Mouse (Mus musculus) layer of hippocampus, postnatal 36 days (tissue): ENCODE results near the gene Ppp1r3c. TPM values are rescaled to one million over a fixed set of nuclear protein-coding genes. Genes with fewer than 3 reads are reported as not detected.
"Not testable (repeated sequence)": the region's sequence is repeated elsewhere in the genome, so short reads cannot be mapped to it uniquely, and the experiment has no call there.

Experiments
- DNase-seq, 2 experiments: peaks; one replicate each; pipeline ENCODE4 v3.0.0; 2022
- total RNA-seq, 2 experiments: library from RNA; stranded (reverse); gene quantifications; 2 replicates each; pipeline ENCODE4 v1.2.3; 2021

Gene Ppp1r3c
- 10 to 100 TPM; 61.0 to 62.6 TPM for total RNA-seq

DNA sequence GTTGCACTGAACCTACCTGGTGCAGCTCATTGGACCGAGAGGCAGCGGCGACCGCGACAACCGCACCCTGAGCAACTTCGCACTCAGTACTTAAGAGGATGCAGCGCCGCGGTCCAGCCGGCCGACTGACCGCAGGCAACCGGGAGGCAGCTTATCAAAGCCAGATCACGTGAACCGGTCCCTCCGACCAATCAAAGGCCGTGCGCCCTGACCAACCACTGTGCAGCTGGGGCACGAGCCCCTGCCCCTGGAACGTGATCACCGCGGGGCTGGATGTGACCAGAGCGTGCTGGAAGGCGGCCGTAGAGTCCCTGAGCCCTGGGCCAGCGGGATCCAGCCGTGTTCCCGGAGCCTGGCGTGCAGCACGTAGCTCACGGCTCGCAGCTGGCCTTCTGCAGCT lies at the start of gene Ppp1r3c:
Gene Ppp1r3c (minus strand): TSS at position 117 of the 400 bp plus-strand sequence.
- peak; percentile 85 to 87 for DNase-seq

GRCm38 (mm10) chr19:36783179-36783578 lies 46.7 kb upstream of the Ppp1r3c start:
- DNase-seq: no peak

DNA sequence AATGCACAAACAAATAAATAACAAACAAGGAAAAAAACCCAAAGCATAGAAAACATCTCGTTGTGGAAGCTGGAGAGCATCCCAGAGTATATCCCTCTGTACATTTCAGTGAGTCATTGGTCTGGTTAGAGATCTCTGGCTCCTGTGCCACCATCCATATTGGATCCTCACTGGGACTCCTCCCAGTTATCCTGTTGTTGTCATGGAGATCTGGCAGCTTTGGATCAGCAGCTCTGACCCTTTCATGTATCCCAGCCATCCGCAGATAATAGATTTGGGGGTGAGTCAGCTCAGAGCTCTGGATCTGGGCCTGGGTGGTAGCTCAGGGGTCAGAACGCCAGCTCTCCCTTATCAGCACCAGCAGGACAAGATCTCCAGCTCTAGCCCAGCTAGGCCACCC lies 46.1 kb upstream of the Ppp1r3c start:
- DNase-seq: no peak

- no peak for DNase-seq
These were observed 45.5 kb upstream of the Ppp1r3c start for GRCm38 (mm10) chr19:36781996-36782395.

DNA sequence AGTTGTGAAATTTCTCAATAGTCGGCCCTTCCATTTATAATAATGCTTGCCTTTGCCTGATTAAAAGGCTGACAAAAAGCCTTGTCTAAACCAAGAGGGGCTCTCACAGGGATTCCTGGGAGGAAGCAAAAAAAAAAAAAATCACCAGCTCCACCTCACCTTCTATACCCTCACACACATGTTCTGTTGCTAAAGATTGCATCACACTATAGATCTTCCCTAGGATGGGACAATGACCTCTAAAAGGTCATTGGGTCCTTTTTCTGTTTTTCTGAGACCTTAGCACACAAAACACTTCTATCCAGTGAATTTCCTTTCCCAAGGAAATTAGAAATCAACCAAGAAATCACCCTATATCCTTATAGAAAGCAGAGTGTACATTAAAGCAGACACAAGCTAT lies 43.9 kb upstream of the Ppp1r3c start:
- DNase-seq: no peak

GRCm38 (mm10) chr19:36779765-36780164 lies 43.3 kb upstream of the Ppp1r3c start:
- DNase-seq: no peak

DNA sequence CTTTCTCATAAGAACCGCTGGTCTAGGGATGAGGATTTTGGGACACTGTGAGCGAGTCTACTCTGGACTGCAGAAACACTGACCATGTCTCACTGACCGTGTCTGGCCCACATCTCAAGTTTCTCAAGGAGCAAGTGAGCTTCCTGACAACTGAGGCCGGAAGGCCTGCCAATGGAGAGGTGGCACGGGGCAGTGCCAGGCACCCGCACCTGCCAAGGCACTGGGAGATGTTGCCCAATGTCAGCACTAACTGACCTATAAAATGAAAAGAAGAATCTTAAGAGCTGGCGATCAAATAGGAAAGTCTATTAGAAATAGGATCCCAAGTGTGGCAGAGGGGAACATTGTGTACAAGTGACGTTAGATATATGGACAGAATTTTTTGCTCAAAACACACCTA lies 39.1 kb upstream of the Ppp1r3c start:
- DNase-seq: no peak

- peak in 1 of 2 experiments; percentile 24 for DNase-seq
These were observed 37.4 kb upstream of the Ppp1r3c start for GRCm38 (mm10) chr19:36773716-36774459.

- DNase-seq: no peak
These were observed 31.6 kb upstream of the Ppp1r3c start for GRCm38 (mm10) chr19:36768084-36768483.

GRCm38 (mm10) chr19:36764451-36764850 lies 28.0 kb upstream of the Ppp1r3c start:
- DNase-seq: no peak

DNA sequence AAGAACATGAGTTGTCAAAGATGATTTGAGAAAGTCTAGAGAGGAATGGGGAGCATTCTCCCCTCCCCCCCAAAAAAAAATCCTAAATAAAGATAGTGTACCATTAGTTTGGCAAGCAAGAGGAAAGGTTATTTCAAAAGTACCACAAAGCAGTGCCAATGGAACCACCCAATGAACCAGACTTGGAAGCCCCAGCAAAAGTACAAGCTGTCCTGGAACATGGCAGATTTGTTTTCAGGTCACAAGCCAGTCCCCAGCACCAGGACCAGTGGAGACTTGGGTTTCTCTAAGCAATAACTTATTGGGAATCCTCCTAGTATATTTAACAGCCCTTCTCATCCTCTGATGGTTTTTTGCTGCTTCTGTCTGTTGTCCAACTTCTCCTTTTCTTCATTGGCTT lies 12.5 kb upstream of the Ppp1r3c start:
- no peak for DNase-seq

GRCm38 (mm10) chr19:36742331-36742730 lies 5.9 kb upstream of the Ppp1r3c start:
- no peak for DNase-seq

- no peak for DNase-seq
These were observed 3.2 kb upstream of the Ppp1r3c start for GRCm38 (mm10) chr19:36739566-36740211.

GRCm38 (mm10) chr19:36738009-36738408 lies 1.6 kb upstream of the Ppp1r3c start:
- no peak for DNase-seq

DNA sequence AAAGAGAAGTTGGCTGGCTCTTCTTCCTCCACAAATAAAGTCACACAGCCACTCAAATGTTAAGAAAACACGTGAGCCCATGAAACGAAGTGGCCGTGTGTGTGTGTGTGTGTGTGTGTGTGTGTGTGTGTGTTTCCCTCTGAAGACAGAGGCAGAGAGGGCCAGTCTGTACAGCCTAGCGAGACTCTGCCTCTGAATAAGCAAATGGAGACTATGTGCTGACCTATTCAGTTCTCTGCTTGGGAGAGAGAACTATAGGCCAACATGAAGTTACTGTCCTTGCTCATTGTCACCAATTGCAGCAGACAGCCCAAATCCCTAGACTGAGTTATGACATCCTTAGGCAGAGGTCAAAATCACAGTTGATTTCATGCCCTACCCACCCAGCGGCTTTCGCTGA lies 634 bp upstream of the Ppp1r3c start:
- no peak for DNase-seq

GRCm38 (mm10) chr19:36734308-36735038 lies 2.0 kb downstream of the Ppp1r3c start:
- DNase-seq: no peak

DNA sequence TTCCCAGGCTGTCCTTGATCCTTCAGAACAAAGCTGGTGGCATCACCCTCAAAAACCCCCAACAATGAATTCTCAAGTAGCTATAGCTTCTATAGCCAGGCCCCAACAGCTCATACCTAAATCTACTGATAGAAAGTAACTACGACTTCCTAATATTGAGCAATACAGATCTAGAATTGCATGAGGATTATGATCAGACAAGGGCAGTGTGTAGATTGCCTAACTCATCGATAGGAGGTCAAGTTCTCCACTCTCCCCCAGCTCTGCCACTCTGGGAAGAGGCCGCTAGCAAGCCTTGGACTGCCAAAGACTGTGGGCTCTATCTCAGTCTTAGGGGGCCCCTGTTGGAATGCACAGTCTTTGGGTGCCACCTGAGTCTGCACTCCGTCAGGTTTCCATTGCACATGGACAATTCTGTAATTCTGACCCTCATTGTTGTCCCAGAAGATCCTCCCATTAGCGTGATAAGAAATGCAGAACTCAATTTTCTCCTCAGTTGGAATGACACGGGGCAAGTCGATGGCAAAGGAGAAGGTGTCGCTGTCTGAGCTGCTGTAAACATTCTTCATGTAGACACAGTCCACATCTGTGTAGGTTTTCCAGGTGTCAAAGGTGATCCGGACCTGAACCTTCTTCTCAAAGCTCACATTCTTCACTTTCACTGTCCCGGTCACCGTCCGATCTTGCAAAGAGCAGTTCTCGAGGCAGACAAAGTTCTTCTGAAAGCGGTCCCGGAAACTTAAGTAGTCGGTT lies 3.1 kb downstream of the Ppp1r3c start:
- no peak for DNase-seq

- no peak for DNase-seq
These were observed 5.1 kb downstream of the Ppp1r3c start for GRCm38 (mm10) chr19:36731310-36731709.

DNA sequence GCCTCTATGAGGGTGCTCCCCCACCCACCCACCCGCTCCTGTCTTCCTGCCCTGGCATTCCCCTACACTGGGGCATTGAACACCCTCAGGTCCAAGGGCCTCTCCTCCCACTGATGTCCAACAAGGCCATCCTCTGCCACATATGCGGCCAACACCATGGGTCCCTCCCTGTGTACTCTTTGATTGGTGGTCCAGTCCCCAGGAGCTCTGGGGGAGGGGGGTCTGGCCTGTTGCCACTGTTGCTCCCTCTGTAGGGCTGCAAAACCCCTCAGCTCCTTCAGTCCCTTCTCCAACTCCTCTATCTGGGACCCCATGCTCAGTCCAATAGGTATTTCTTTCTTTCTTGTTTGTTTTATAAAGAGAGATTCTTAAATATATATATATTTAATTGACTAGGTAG lies 6.0 kb downstream of the Ppp1r3c start:
- DNase-seq: not testable (repeated sequence)

- DNase-seq: peak in 1 of 2 experiments; percentile 10
These were observed 7.6 kb downstream of the Ppp1r3c start for GRCm38 (mm10) chr19:36728741-36729460.

GRCm38 (mm10) chr19:36724970-36725369 lies 11.5 kb downstream of the Ppp1r3c start:
- DNase-seq: no peak

- no peak for DNase-seq
These were observed 15.3 kb downstream of the Ppp1r3c start for GRCm38 (mm10) chr19:36721139-36721538.
